Mouse (Mus musculus) heart, embryonic 14.5 days (tissue): Measurements from ENCODE around the gene Mapk11. TPM values are rescaled to one million over a fixed set of nuclear protein-coding genes. Genes with fewer than 3 reads are reported as not detected.
A peak's percentile ranks its signal among the peaks of the same experiment; 100 is the strongest.

Experiments used
- ATAC-seq: fragments of 200-750 bp; cut with Nextera tagmentation; 2 replicates; pipeline ENCODE4 v1.8.0; 2017; ENCODE audit warnings: low read depth, moderate TSS enrichment; ENCODE audit not compliant: insufficient number of reproducible peaks, insufficient read depth, low FRiP score
- H3K27ac ChIP-seq, 2 experiments: fragments of 200-500 bp in 1 of 2; fragments of 300-500 bp in 1 of 2; sonication (generic) in 1 of 2; replicated peaks in 1 of 2; 2 replicates each; pipeline ENCODE4 v1.5.1; 2012 to 2014; ENCODE audit warnings: low read depth in 2 of 2, low read length in 2 of 2, control low read depth in 1 of 2, mild to moderate bottlenecking in 1 of 2, mixed read lengths in 1 of 2; ENCODE audit not compliant: control insufficient read depth in 1 of 2, insufficient read depth in 1 of 2
- H3K27me3 ChIP-seq: fragments of 300-500 bp; sonication (generic); 2 replicates; pipeline ENCODE4 v1.6.1; 2014; ENCODE audit warnings: mild to moderate bottlenecking, low read length, control low read depth; ENCODE audit not compliant: control insufficient read depth, insufficient read depth
- H3K36me3 ChIP-seq: fragments of 300-500 bp; sonication (generic); 2 replicates; pipeline ENCODE4 v1.6.1; 2014; ENCODE audit warnings: mild to moderate bottlenecking, control low read depth, low read length, mixed read lengths; ENCODE audit not compliant: control insufficient read depth, insufficient read depth
- H3K4me1 ChIP-seq, 2 experiments: fragments of 200-500 bp in 1 of 2; fragments of 300-500 bp in 1 of 2; sonication (generic) in 1 of 2; 2 replicates each; pipeline ENCODE4 v1.6.1; 2012 to 2014; ENCODE audit warnings: low read length in 2 of 2, control low read depth in 1 of 2, mixed read lengths in 1 of 2; ENCODE audit not compliant: control insufficient read depth in 2 of 2, insufficient read depth in 2 of 2
- H3K4me2 ChIP-seq: fragments of 300-500 bp; sonication (generic); 2 replicates; pipeline ENCODE4 v1.6.1; 2014; ENCODE audit warnings: mild to moderate bottlenecking, low read length
- H3K4me3 ChIP-seq, 2 experiments: fragments of 200-500 bp in 1 of 2; fragments of 300-500 bp in 1 of 2; sonication (generic) in 1 of 2; 2 replicates each; pipeline ENCODE4 v1.5.1; 2012 to 2014; ENCODE audit warnings: low read length in 2 of 2, mild to moderate bottlenecking in 2 of 2, control low read depth in 1 of 2, low read depth in 1 of 2, moderate library complexity in 1 of 2; ENCODE audit not compliant: control insufficient read depth in 1 of 2, insufficient read depth in 1 of 2
- H3K9ac ChIP-seq: fragments of 300-500 bp; sonication (generic); 2 replicates; pipeline ENCODE4 v1.6.1; 2014; ENCODE audit warnings: mild to moderate bottlenecking, low read length
- H3K9me3 ChIP-seq: fragments of 300-500 bp; sonication (generic); 2 replicates; pipeline ENCODE4 v1.6.1; 2016; ENCODE audit warnings: low read length, control low read depth; ENCODE audit not compliant: control insufficient read depth
- WGBS: fragments of 180-500 bp; shearing (Covaris S2); extraction: QIAGEN DNeasy Blood & Tissue Kit; methylation state at CpG from one replicate; pipeline ENCODE4 v1.1.7; 2014; 5-methylcytosine and 5-hydroxymethylcytosine counted together
- polyA plus RNA-seq: library from polyadenylated mRNA; unstranded; fragments of >200 nt; fragmentation: Nextera tagmentation; extraction: Ambion mirVana; gene quantifications from 2 replicates; pipeline ENCODE4 v1.2.1, GENCODE M21; 2014

Mapk11 gene
- polyA plus RNA-seq, 1 experiment from 2014 or later = 3.2 TPM

DNA sequence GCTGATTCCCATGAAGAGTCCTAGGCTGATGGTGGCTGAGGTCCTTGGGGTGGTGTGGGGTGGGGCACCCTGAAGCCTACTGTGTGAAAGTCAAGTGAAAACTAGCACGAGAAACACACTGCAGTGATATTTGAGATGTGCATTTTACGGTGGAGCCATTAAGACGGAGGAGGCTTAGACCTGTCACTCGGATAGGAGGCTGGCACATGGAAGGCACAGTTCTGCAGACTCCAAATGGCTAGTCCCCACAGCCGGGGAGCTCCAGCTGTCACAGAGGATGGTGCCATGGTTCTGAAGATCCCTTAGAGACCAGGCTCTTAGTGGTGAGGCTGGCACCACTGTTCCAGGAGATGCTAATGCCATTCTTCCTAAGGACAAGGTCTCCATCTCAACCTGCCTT, 33.4 kb upstream of the Mapk11 start:
- no peak overlapping the region for H3K9ac ChIP-seq
- H3K27ac ChIP-seq = peak overlapping the region; percentile 59 to 96
- ATAC-seq = no peak
- H3K27me3 ChIP-seq = no peaks in the 10 kb centered on the region
- H3K4me3 ChIP-seq = no peak overlapping the region
- H3K4me2 ChIP-seq = no peak overlapping the region
- H3K9me3 ChIP-seq = no peaks in the 10 kb centered on the region
- H3K36me3 ChIP-seq = peaks cover 22% of the 10 kb centered on the region
- 63% methylated on average over 5 of the region's 5 CpGs for WGBS
- peaks cover 27 to 36% of the 10 kb centered on the region in 2 experiments for H3K4me1 ChIP-seq

DNA sequence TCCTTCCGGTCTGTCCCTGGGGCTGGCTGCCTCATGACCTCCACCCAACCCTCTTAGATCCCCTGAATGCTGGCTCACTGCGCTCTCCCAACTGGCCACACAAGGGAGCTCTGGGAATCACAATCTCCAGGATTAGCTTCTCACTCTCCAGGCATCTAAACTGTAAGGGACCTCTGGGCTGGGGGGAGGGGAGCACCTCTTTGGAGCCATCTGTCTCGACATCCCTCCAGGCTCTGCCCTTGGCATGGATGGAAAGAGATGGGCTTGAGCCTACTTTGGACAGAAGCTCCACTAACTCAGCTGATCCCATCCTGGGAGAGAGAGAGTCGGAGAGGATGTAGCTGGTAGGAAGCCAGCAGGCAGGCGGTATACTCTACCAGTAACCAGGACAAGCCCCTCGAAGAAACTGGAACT, 32.9 kb upstream of the Mapk11 start:
- peak overlapping the region; percentile 59 to 96 for H3K27ac ChIP-seq
- no peak overlapping the region for H3K4me2 ChIP-seq
- H3K4me3 ChIP-seq = no peak overlapping the region
- no peaks in the 10 kb centered on the region for H3K27me3 ChIP-seq
- WGBS = 20% methylated on average over 6 of the region's 6 CpGs
- H3K9me3 ChIP-seq = no peaks in the 10 kb centered on the region
- H3K9ac ChIP-seq = no peak overlapping the region
- H3K4me1 ChIP-seq = peaks cover 32 to 41% of the 10 kb centered on the region in 2 experiments
- peaks cover 19% of the 10 kb centered on the region for H3K36me3 ChIP-seq
- ATAC-seq = no peak

DNA sequence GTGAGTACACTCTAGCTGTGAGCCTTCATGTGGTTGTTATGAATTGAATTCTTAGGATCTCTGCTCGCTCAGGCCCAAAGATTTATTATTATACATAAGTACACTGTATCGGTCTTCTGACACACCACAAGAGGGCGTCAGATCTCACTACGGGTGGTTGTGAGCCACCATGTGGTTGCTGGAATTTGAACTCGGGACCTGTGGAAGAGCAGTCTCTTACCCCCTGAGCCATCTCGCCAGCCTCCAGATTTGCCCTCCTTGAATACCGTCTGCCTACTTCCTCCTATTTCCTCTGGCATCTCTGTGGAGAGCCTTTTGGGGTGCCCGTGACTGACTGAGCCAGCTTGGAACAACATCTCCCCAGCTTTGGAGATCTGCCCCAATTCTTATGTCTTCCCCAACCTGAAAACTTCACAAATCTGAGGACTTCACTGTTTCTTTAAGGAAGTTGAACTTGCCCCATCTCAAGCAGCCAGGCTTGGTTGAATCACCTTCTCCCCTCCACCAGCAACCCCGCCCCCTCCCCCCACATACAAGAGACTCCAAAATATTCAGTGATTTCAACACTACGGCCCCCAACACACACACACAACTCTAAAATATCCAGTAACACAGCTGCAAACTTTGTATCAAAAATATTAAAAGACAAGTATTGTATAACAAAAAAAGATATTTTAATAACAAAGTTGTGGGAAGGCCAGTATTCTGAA, 32.3 kb upstream of the Mapk11 start:
- Histone ChIP-seq H3K9me3 (no peaks in the 10 kb centered on the region), H3K27me3 (no peaks in the 10 kb centered on the region), H3K27ac (peak overlapping the region; percentile 54 to 96), H3K4me1 (peaks cover 38 to 48% of the 10 kb centered on the region in 2 experiments), H3K9ac (peak overlapping the region; percentile 82), H3K4me2 (peak overlapping the region; percentile 92), H3K4me3 (peak overlapping the region in 1 of 2 experiments; percentile 80; a peak in 1 of 4 replicates), H3K36me3 (peaks cover 13% of the 10 kb centered on the region)
- WGBS = 64% methylated on average over 10 of the region's 10 CpGs
- ATAC-seq = no peak

DNA sequence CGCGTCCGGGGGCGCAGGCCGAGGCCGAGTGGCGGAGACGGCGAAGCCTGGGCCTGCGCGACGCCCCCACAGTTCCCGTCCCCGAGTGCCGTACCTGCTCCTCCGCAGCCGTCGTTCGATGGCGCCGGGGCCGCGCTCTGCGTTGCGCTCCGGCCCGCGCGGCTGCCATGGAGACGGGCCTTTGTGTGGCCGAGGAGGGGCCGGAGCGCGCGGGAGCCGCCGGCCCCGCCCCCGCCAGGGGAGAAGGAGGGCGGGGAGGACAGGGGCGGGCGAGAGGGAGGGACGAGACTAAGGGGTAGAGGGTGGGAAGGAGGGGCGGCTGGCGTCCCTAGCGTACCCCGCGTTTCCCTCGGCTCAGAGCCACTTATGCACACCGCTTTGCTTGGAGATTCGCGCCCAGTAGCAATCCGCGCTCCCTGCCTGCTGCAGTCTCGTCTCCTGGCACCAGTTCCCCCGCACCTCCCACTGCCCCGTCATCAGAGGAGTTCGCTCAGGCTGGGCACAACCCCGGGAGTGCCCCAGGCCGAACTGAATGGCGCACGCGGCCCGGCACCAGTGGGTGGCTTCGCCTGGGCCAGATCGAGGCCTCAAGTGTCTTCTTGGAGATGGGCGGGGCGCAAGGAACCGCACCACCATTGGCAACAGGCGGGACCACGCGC, 31.3 kb upstream of the Mapk11 start, which contains the start of gene Plxnb2:
Gene Plxnb2, minus strand, starts transcription at position 218 of the 659 bp plus-strand sequence.
- Histone ChIP-seq H3K9ac (peak within 1 kb of the TSS; percentile 82), H3K27ac (peak within 1 kb of the TSS; percentile 90 to 96), H3K4me1 (peaks cover 46 to 58% of the 10 kb centered on the region in 2 experiments), H3K36me3 (0 out of 2 replicates have a peak, but pooled peaks cover 3% of the 10 kb centered on the region), H3K4me3 (peak within 1 kb of the TSS; percentile 80 to 81), H3K4me2 (peak within 1 kb of the TSS; percentile 92), H3K27me3 (no peaks in the 10 kb centered on the region), H3K9me3 (no peaks in the 10 kb centered on the region)
- ATAC-seq = peak; percentile 83
- WGBS = under 1% methylated on average over 63 of the region's 72 CpGs

DNA sequence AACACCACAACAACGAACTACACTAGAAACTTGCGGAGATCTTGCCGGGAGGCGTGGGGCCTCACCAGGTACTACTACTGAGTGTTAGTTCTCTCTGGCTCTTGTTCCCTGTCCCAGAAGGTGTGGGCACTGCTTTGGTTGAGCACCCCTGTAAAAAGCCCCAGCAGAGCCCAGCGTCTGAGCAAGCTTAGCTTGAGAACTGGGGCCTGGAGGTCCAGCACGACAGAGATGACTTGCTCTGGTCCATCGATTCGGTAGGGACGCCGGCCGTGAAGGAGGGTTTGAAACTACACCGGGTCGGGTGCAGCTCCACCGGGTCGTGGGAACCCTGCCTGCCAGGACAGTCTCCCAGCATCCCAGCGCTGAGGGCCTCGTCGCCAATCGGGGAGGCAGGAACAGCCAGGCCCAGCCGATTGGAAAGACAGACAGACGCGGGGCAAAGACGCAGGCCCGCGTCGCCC, 30.7 kb upstream of the Mapk11 start:
- no peaks in the 10 kb centered on the region for H3K36me3 ChIP-seq
- H3K4me1 ChIP-seq = peaks cover 52 to 64% of the 10 kb centered on the region in 2 experiments
- peak overlapping the region; percentile 80 to 81 for H3K4me3 ChIP-seq
- WGBS = under 1% methylated on average over 26 of the region's 26 CpGs
- H3K27me3 ChIP-seq = no peaks in the 10 kb centered on the region
- peak overlapping the region; percentile 87 to 96 for H3K27ac ChIP-seq
- no peak for ATAC-seq
- no peaks in the 10 kb centered on the region for H3K9me3 ChIP-seq
- peak overlapping the region; percentile 82 for H3K9ac ChIP-seq
- H3K4me2 ChIP-seq = peak overlapping the region; percentile 92

DNA sequence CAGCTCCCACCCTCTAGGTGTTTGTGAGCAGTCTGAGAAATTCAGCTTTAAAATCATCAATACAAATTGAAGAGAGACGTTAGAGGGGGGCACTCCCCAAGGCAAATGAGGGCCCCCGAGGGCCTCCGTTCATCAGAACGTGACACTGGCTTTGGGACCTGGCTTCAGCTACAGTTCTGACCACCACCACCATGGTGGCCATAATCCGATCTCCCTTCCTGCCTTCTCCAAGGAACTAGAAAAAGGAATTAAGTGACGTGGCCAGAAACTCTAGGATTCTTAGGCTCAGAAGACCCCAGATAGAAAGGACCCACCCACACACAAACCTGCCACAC, 30.2 kb upstream of the Mapk11 start:
- ATAC-seq = no peak
- Histone ChIP-seq H3K4me2 (peak overlapping the region; percentile 92), H3K36me3 (no peaks in the 10 kb centered on the region), H3K4me3 (peak overlapping the region; percentile 80 to 81), H3K9me3 (no peaks in the 10 kb centered on the region), H3K4me1 (peaks cover 57 to 69% of the 10 kb centered on the region in 2 experiments), H3K9ac (peak overlapping the region; percentile 82), H3K27ac (peak overlapping the region; percentile 87 to 96), H3K27me3 (no peaks in the 10 kb centered on the region)
- 7% methylated on average over 6 of the region's 6 CpGs for WGBS

DNA sequence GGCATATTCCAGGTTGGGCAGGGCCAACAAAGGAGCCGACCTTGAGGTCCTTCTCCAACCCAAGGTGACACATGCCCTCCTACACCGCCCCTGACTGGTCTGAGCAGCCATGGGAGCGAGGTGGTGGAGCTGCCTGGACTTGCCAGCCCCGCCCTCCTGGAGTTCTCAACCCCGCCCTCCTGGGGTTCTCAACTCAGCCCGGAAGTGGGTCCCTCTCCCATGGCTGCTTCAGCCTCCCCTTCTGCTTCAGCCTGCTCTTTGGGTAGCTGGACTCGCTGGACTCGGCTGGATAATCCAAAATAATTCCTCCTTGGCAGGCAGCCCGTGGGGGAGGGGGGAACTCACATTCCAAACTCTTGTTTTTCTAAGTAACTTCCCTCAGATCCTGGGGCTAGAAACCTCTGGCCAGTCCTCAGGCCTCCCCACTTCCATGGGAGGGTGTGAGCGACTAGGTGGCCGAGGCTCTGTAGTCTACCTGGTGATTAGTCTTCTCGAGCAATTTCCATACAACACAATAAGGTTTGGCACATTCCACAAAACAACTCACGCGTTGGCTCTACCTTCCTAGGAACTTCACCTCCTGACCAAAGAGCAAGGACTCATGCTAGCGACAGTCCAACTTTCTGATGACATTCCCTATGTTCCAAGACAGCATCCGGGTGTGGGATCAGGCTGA, 29.7 kb upstream of the Mapk11 start:
- Histone ChIP-seq H3K9me3 (no peaks in the 10 kb centered on the region), H3K27me3 (no peaks in the 10 kb centered on the region), H3K36me3 (no peaks in the 10 kb centered on the region), H3K4me3 (peak overlapping the region; percentile 80 to 81), H3K4me1 (peaks cover 61 to 74% of the 10 kb centered on the region in 2 experiments), H3K27ac (peak overlapping the region; percentile 87 to 96), H3K4me2 (peak overlapping the region; percentile 92), H3K9ac (peak overlapping the region; percentile 82)
- peak; percentile 51; the same call in 1 of the 2 replicates for ATAC-seq
- WGBS = 2% methylated on average over 16 of the region's 16 CpGs
